Mouse (Mus musculus): Measurements from ENCODE around the gene Sclt1.

DNA sequence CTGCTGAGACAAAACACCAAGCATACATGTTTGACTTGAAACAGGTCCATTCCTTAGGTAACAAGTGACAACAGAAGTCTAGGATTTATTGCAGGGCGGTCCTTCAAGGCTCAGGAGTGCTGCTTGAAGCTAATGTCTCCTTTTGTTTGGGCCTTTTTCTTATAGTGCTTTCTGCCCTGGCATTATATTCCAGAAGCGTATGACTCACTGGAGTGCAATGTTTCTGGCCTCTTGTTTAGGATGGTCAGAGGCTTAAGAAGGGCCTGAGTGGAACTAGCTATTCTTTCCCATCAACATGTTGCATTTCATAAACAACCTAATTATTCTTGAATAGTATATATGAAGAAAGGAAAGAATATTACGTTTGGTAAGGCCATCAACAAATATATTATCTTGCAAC lies 19.8 kb upstream of the Sclt1 start:
- no peak for TF ChIP-seq USF1 (IDR thresholded peaks at IDR 0.05; ENCODE audit: low read depth)
- no peak for TF ChIP-seq CEBPB (IDR thresholded peaks at IDR 0.05; ENCODE audit: low read depth)
